Mouse (Mus musculus) spleen, adult 2 months (tissue): ENCODE measurements at regions not wholly inside any gene's neighbourhood (a gene's known extent, or its start where the extent isn't known, plus 50 kb on each side); places are given as distances from the start of the nearest gene placed in this dataset.
"Not testable (repeated sequence)": the region's sequence is repeated elsewhere in the genome, so short reads cannot be mapped to it uniquely, and the experiment has no call there.

Experiments
- DNase-seq, 2 experiments: peaks; one replicate each; pipeline versions ENCODE4 v3.0.0 to v3.0.0-alpha.2; 2012 to 2021; ENCODE audit warnings: low spot score in 2 of 2, low read depth in 1 of 2
- H3K27ac ChIP-seq: fragments of 200-500 bp; 2 replicates; pipeline ENCODE4 v1.5.1; 2012; ENCODE audit warnings: low read length, inconsistent platforms; ENCODE audit not compliant: insufficient read depth
- H3K27me3 ChIP-seq: fragments of 200-500 bp; 2 replicates; pipeline ENCODE4 v1.6.1; 2012; ENCODE audit warnings: mild to moderate bottlenecking, moderate library complexity, low read length, inconsistent platforms; ENCODE audit not compliant: control insufficient read depth, insufficient read depth
- H3K36me3 ChIP-seq: fragments of 200-500 bp; 2 replicates; pipeline ENCODE4 v1.6.1; 2012; ENCODE audit warnings: mild to moderate bottlenecking, low read length, inconsistent platforms; ENCODE audit not compliant: control insufficient read depth, insufficient read depth
- H3K4me1 ChIP-seq: fragments of 200-500 bp; 2 replicates; pipeline ENCODE4 v1.6.1; 2011; ENCODE audit warnings: inconsistent platforms; ENCODE audit not compliant: control insufficient read depth, insufficient read depth, insufficient read length
- H3K4me3 ChIP-seq: fragments of 200-500 bp; 2 replicates; pipeline ENCODE4 v1.5.1; 2011; ENCODE audit warnings: mild to moderate bottlenecking, inconsistent platforms; ENCODE audit not compliant: insufficient read depth, insufficient read length; ENCODE audit errors: extremely low read depth
- CTCF ChIP-seq: fragments of 200-500 bp; IDR thresholded peaks from 2 replicates; pipeline ENCODE4 v1.5.1; 2011; ENCODE audit warnings: mild to moderate bottlenecking, inconsistent platforms; ENCODE audit not compliant: insufficient read depth, insufficient read length, insufficient replicate concordance; ENCODE audit errors: extremely low read depth
- POLR2A ChIP-seq: fragments of 200-500 bp; IDR thresholded peaks from 2 replicates; pipeline ENCODE4 v1.6.1; 2011; ENCODE audit warnings: low read depth, low read length, inconsistent platforms
- WGBS: fragments of 180-500 bp; shearing (Covaris S2); methylation state at CpG from one replicate; pipeline ENCODE4 v1.1.7; 2018; 5-methylcytosine and 5-hydroxymethylcytosine counted together

- H3K27ac ChIP-seq: no peak overlapping the region
- TF ChIP-seq POLR2A (no peak), CTCF (no peak)
- WGBS: 92% methylated on average over 8 of the region's 8 CpGs
Observed at GRCm38 (mm10) chr10:117467161-117467560, 87.3 kb upstream of the Cpsf6 start.

GRCm38 (mm10) chr10:117466391-117466790 lies 86.6 kb upstream of the Cpsf6 start:
- no peak overlapping the region for H3K4me3 ChIP-seq
- TF ChIP-seq POLR2A (no peak), CTCF (no peak)
- DNase-seq: no peak
- H3K27me3 ChIP-seq: no peaks in the 10 kb centered on the region
- no peaks in the 10 kb centered on the region for H3K36me3 ChIP-seq
- H3K4me1 ChIP-seq: 0 out of 2 replicates have a peak, but pooled peaks cover 3% of the 10 kb centered on the region
- no peak overlapping the region for H3K27ac ChIP-seq
- WGBS: 69% methylated on average over 3 of the region's 3 CpGs

More at GRCm38 (mm10) chr10:117467161-117467560, 87.3 kb upstream of the Cpsf6 start:
- no peaks in the 10 kb centered on the region for H3K36me3 ChIP-seq
- H3K27me3 ChIP-seq: no peaks in the 10 kb centered on the region
- no peak for DNase-seq
- H3K4me3 ChIP-seq: no peak overlapping the region
- H3K4me1 ChIP-seq: 0 out of 2 replicates have a peak, but pooled peaks cover 3% of the 10 kb centered on the region

GRCm38 (mm10) chr10:117465671-117466250 lies 85.9 kb upstream of the Cpsf6 start:
- 87% methylated on average over 3 of the region's 3 CpGs for WGBS
- Histone ChIP-seq H3K36me3 (no peaks in the 10 kb centered on the region), H3K27me3 (no peaks in the 10 kb centered on the region), H3K4me1 (0 out of 2 replicates have a peak, but pooled peaks cover 3% of the 10 kb centered on the region), H3K27ac (no peak overlapping the region), H3K4me3 (no peak overlapping the region)
- no peak for TF ChIP-seq CTCF
- TF ChIP-seq POLR2A: no peak
- DNase-seq: no peak

- H3K27ac ChIP-seq: no peak overlapping the region
- no peaks in the 10 kb centered on the region for H3K36me3 ChIP-seq
- no peak for DNase-seq
- H3K27me3 ChIP-seq: no peaks in the 10 kb centered on the region
- WGBS: 91% methylated on average over 12 of the region's 12 CpGs
- H3K4me1 ChIP-seq: 0 out of 2 replicates have a peak, but pooled peaks cover 3% of the 10 kb centered on the region
- no peak for TF ChIP-seq CTCF
- no peak for TF ChIP-seq POLR2A
- H3K4me3 ChIP-seq: no peak overlapping the region
Observed at GRCm38 (mm10) chr10:117465058-117465660, 85.3 kb upstream of the Cpsf6 start.

- not testable (repeated sequence) for DNase-seq, H3K27ac ChIP-seq, H3K4me3 ChIP-seq, H3K36me3 ChIP-seq, H3K4me1 ChIP-seq, H3K27me3 ChIP-seq
Observed at GRCm38 (mm10) chr10:117464331-117464730, 84.5 kb upstream of the Cpsf6 start.

GRCm38 (mm10) chr10:117463636-117464035 lies 83.8 kb upstream of the Cpsf6 start:
- DNase-seq: no peak
- H3K4me3 ChIP-seq: no peak overlapping the region
- 0 out of 2 replicates have a peak, but pooled peaks cover 3% of the 10 kb centered on the region for H3K4me1 ChIP-seq
- TF ChIP-seq CTCF (no peak), POLR2A (no peak)
- 93% methylated on average over 8 of the region's 8 CpGs for WGBS
- no peaks in the 10 kb centered on the region for H3K36me3 ChIP-seq
- no peaks in the 10 kb centered on the region for H3K27me3 ChIP-seq
- no peak overlapping the region for H3K27ac ChIP-seq

GRCm38 (mm10) chr10:117462921-117463320 lies 83.1 kb upstream of the Cpsf6 start:
- 0 out of 2 replicates have a peak, but pooled peaks cover 3% of the 10 kb centered on the region for H3K4me1 ChIP-seq
- H3K36me3 ChIP-seq: no peaks in the 10 kb centered on the region
- no peaks in the 10 kb centered on the region for H3K27me3 ChIP-seq
- 96% methylated on average over 4 of the region's 4 CpGs for WGBS
- TF ChIP-seq CTCF: no peak
- no peak for TF ChIP-seq POLR2A
- H3K4me3 ChIP-seq: no peak overlapping the region
- no peak for DNase-seq
- no peak overlapping the region for H3K27ac ChIP-seq
